Mouse (Mus musculus) ES-Bruce4 (cell line): Measurements from ENCODE around the gene Pla2g2d.

Experiments used
- CTCF ChIP-seq: IDR thresholded peaks from one replicate; pipeline ENCODE4 v1.8.1; 2011; ENCODE audit warnings: low read depth, low read length
- POLR2A ChIP-seq: IDR thresholded peaks from one replicate; pipeline ENCODE4 v1.8.1; 2011; ENCODE audit warnings: low read length; ENCODE audit not compliant: insufficient read depth

DNA sequence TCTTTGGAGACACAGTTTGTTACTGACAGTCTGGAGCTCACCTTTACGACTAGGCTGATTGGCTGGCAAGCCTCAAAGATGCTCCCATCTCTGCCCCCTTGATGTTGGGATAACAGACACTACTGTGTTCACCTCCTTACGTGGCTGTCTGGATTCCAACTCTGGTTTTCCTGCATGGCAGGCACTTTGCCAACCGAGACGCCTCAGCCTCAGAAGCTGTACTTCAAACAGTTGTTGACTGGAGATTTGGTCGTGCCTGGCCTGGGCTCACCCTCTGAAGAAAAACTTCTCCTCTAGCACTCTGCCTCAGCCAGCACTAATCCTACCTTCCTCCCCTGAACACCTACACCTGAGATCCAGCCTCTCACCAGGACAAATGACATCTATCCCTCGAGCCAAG, 15.9 kb downstream of the Pla2g2d start:
- TF ChIP-seq CTCF: no peak
- TF ChIP-seq POLR2A: no peak
